Mouse (Mus musculus): ENCODE results near the gene Capn12.

DNA sequence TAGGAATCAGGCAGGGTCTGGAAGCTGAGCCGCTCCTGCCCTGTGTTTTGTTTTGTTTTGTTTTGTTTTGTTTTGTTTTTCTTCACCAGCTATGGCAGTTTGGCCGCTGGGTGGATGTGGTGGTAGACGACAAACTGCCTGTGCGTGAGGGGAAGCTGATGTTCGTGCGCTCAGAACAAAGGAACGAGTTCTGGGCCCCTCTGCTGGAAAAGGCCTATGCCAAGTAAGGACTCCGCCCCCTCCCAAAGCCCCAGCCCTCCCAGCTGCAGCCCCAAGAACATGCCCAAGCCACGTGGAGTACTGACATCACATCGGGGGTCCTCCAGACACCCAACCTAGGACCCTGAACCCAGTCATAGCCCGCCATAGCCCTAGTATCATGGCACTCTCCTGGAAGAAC, 1.8 kb downstream of the Capn12 start:
- TF ChIP-seq CTCF (IDR thresholded peaks at IDR 0.05; ENCODE audit: control insufficient read depth, insufficient read depth, insufficient replicate concordance, low read depth, low read length) (no peak), POLR2A (IDR thresholded peaks at IDR 0.05; ENCODE audit: control insufficient read depth, low read depth, low read length) (no peak)

Data from testis, adult 2 months (tissue).